Mouse (Mus musculus) 3T3-L1 (cell line): Measurements from ENCODE around the gene Prlhr.
A peak's percentile ranks its signal among the peaks of the same experiment; 100 is the strongest.

Experiments
- DNase-seq: peaks from one replicate; pipeline ENCODE4 v3.0.0-alpha.2; 2015; ENCODE audit warnings: low read depth, low spot score

The Prlhr gene

GRCm38 (mm10) chr19:60468254-60468762 lies at the start of gene Prlhr:
TSS of gene Prlhr (minus strand) at chr19:60468304.
- DNase-seq, result no peak

- peak; percentile 11 for DNase-seq
Measured at GRCm38 (mm10) chr19:60515064-60515463, 47.0 kb upstream of the Prlhr start.

GRCm38 (mm10) chr19:60513431-60513830 lies 45.3 kb upstream of the Prlhr start:
- peak; percentile 64 for DNase-seq

- no peak for DNase-seq
Measured at GRCm38 (mm10) chr19:60500209-60500608, 32.1 kb upstream of the Prlhr start.

- DNase-seq, result no peak
Measured at GRCm38 (mm10) chr19:60497171-60497570, 29.1 kb upstream of the Prlhr start.

GRCm38 (mm10) chr19:60495772-60496171 lies 27.7 kb upstream of the Prlhr start:
- peak; percentile 85 for DNase-seq

- no peak for DNase-seq
Measured at GRCm38 (mm10) chr19:60489566-60489965, 21.5 kb upstream of the Prlhr start.

GRCm38 (mm10) chr19:60485261-60485660 lies 17.2 kb upstream of the Prlhr start:
- DNase-seq, result peak; percentile 55

- no peak for DNase-seq
Measured at GRCm38 (mm10) chr19:60478859-60479258, 10.8 kb upstream of the Prlhr start.

- peak; percentile 86 for DNase-seq
Measured at GRCm38 (mm10) chr19:60477788-60478187, 9.7 kb upstream of the Prlhr start.

GRCm38 (mm10) chr19:60468846-60469245 lies 742 bp upstream of the Prlhr start:
- peak; percentile 48 for DNase-seq

- no peak for DNase-seq
Measured at GRCm38 (mm10) chr19:60467588-60468007, 506 bp downstream of the Prlhr start.

GRCm38 (mm10) chr19:60466953-60467570 lies 1.0 kb downstream of the Prlhr start:
- no peak for DNase-seq

GRCm38 (mm10) chr19:60465726-60466125 lies 2.4 kb downstream of the Prlhr start:
- peak; percentile 30 for DNase-seq

- DNase-seq, result peak; percentile 100
Measured at GRCm38 (mm10) chr19:60463896-60464295, 4.2 kb downstream of the Prlhr start.

- peak; percentile 66 for DNase-seq
Measured at GRCm38 (mm10) chr19:60463440-60463839, 4.7 kb downstream of the Prlhr start.

- DNase-seq, result no peak
Measured at GRCm38 (mm10) chr19:60461476-60461875, 6.6 kb downstream of the Prlhr start.

GRCm38 (mm10) chr19:60459680-60460079 lies 8.4 kb downstream of the Prlhr start:
- peak; percentile 64 for DNase-seq

GRCm38 (mm10) chr19:60459071-60459470 lies 9.0 kb downstream of the Prlhr start:
- DNase-seq, result peak; percentile 76

GRCm38 (mm10) chr19:60455791-60456190 lies 12.3 kb downstream of the Prlhr start:
- no peak for DNase-seq

GRCm38 (mm10) chr19:60440531-60440930 lies 27.6 kb downstream of the Prlhr start:
- no peak for DNase-seq

- DNase-seq, result peak; percentile 15
Measured at GRCm38 (mm10) chr19:60440083-60440482, 28.0 kb downstream of the Prlhr start.

- peak; percentile 88 for DNase-seq
Measured at GRCm38 (mm10) chr19:60437566-60438241, 30.4 kb downstream of the Prlhr start.
